8 mouse cellular contexts compared by ENCODE assay signal in the genomic region with DNA sequence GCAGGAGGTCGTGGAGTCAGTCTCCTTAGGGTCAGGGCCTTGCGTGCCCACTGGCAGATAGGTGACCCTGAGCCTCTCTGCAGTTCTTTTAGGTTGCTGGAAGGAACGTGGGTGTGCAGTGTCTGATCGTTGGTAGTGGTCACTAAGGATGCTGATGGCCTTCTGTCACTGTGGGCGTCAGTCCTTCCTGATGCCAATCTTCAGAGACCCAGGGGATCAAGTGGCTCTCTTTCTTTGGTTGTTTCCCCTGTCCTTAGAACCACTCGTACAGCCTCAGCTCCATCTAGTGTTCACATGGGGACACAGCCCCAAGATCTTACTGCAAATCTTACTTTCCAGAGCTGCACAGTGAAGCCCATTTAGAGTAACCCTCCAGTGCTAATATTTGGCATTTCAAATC. TPM values are rescaled to one million over a fixed set of nuclear protein-coding genes. Genes with fewer than 3 reads are reported as not detected.
A peak's percentile ranks its signal among the peaks of the same experiment; 100 is the strongest.
DNase-seq lines count a peak whose midpoint lies in the region; ATAC-seq and TF ChIP-seq lines count a peak whose summit lies in the region.

No protein-coding gene starts in this region.

- H3K4me1 ChIP-seq in heart, embryonic 15.5 days (replicated peaks), result peaks cover 22% of the 10 kb centered on the region
- H3K4me1 ChIP-seq in lung, embryonic 16.5 days (replicated peaks; ENCODE audit: control insufficient read depth, insufficient read depth, low read length), result peaks cover 20% of the 10 kb centered on the region
- peaks cover 19% of the 10 kb centered on the region for H3K4me1 ChIP-seq in olfactory bulb, adult 2 months (ENCODE audit: control insufficient read depth, insufficient read depth, low read length)

- no peaks in the 10 kb centered on the region for H3K9me3 ChIP-seq in heart, embryonic 15.5 days (replicated peaks)
- no peaks in the 10 kb centered on the region for H3K9me3 ChIP-seq in lung, embryonic 16.5 days (ENCODE audit: control insufficient read depth, low read length)

- H3K9ac ChIP-seq in heart, embryonic 15.5 days, result no peak overlapping the region
- H3K9ac ChIP-seq in lung, embryonic 16.5 days (ENCODE audit: low read length), result no peak overlapping the region

- no peak overlapping the region for H3K4me2 ChIP-seq in heart, embryonic 15.5 days
- H3K4me2 ChIP-seq in lung, embryonic 16.5 days (ENCODE audit: low read depth, low read length), result no peak overlapping the region

- WGBS in heart, embryonic 15.5 days, result 28% methylated on average over 6 of the region's 6 CpGs
- 31% methylated on average over 6 of the region's 6 CpGs for WGBS in lung, embryonic 16.5 days
- 36% methylated on average over 6 of the region's 6 CpGs for WGBS in olfactory bulb, adult 2 months

- H3K27ac ChIP-seq in heart, embryonic 15.5 days, result peak overlapping the region; percentile 73; the same call in 1 of the 2 replicates
- peak overlapping the region; percentile 79; the same call in 1 of the 2 replicates for H3K27ac ChIP-seq in lung, embryonic 16.5 days (ENCODE audit: low read length)
- H3K27ac ChIP-seq in olfactory bulb, adult 2 months (ENCODE audit: insufficient read depth, low read depth, low read length), result no peak overlapping the region

- DNase-seq in MN1 (ENCODE audit: low spot score), result peak; percentile 76
- DNase-seq in kidney, postnatal 25 days, result peak; percentile 53 to 72
- no peak for DNase-seq in testis, postnatal 14 days (ENCODE audit: low spot score)

- H3K27me3 ChIP-seq in heart, embryonic 15.5 days, result peaks cover 3% of the 10 kb centered on the region; the same call in 1 of the 2 replicates
- H3K27me3 ChIP-seq in lung, embryonic 16.5 days (ENCODE audit: control insufficient read depth, insufficient read depth, low read depth, low read length), result no peaks in the 10 kb centered on the region

- peak; percentile 40 for ATAC-seq in CD4-positive, CD25-positive, alpha-beta regulatory T cell, adult 4 months
- peak; percentile 71 for ATAC-seq in common myeloid progenitor, adult 5-6 weeks (replicated peaks; ENCODE audit: low read depth, poor library complexity, severe bottlenecking)
- 0 out of 2 replicates have a peak, but pooled peaks have one; percentile 40 for ATAC-seq in heart, embryonic 15.5 days (replicated peaks; ENCODE audit: insufficient number of reproducible peaks, insufficient read depth, low FRiP score, low read depth)
- ATAC-seq in lung, embryonic 16.5 days (ENCODE audit: low read depth), result 0 out of 2 replicates have a peak, but pooled peaks have one; percentile 37

- no peak for TF ChIP-seq POLR2A in olfactory bulb, adult 2 months (IDR thresholded peaks at IDR 0.05; ENCODE audit: insufficient read depth, low read depth, low read length)

- 0 out of 2 replicates have a peak, but pooled peaks have one; percentile 15 for TF ChIP-seq CTCF in olfactory bulb, adult 2 months (IDR thresholded peaks at IDR 0.05; ENCODE audit: insufficient read depth, low read depth, low read length)

- 0 out of 2 replicates have a peak, but pooled peaks cover under 1% of the 10 kb centered on the region for H3K36me3 ChIP-seq in heart, embryonic 15.5 days
- peaks cover under 1% of the 10 kb centered on the region for H3K36me3 ChIP-seq in lung, embryonic 16.5 days (ENCODE audit: control insufficient read depth, insufficient read depth, low read length)

- no peak overlapping the region for H3K4me3 ChIP-seq in heart, embryonic 15.5 days
- no peak overlapping the region for H3K4me3 ChIP-seq in lung, embryonic 16.5 days (ENCODE audit: low read length)
- no peak overlapping the region for H3K4me3 ChIP-seq in olfactory bulb, adult 2 months (ENCODE audit: insufficient read depth, low read depth, low read length)

RNA-seq across cellular contexts. Expression of a gene that starts 49.1 kb away (rescaled TPM):
- 1 to 10 TPM; 6.1 to 8.8 TPM for polyA plus RNA-seq in CD4-positive, CD25-positive, alpha-beta regulatory T cell, adult 4 months (2017; shearing (Covaris generic))
- total RNA-seq in common myeloid progenitor, adult 5-6 weeks (2017), result 66.2 and 79.5 TPM in 2 replicates
- 13.0 and 15.3 TPM in 2 replicates for polyA plus RNA-seq in heart, embryonic 15.5 days (2015; fragmentation: Nextera tagmentation; extraction: Ambion mirVana)
- polyA plus RNA-seq in lung, embryonic 16.5 days (2015; fragmentation: Nextera tagmentation; extraction: Ambion mirVana), result 23.1 and 25.2 TPM in 2 replicates
- polyA plus RNA-seq in olfactory bulb, adult 2 months (2012; ENCODE audit: insufficient read depth, insufficient read length, low replicate concordance, missing spikeins), result not detected in 2 replicates
